Mouse (Mus musculus) gastrocnemius, postnatal 4 days (tissue): ENCODE measurements around the gene Gm20604. TPM values are rescaled to one million over a fixed set of nuclear protein-coding genes. Genes with fewer than 3 reads are reported as not detected.

Experiments used
- DNase-seq, 2 experiments: peaks; one replicate each; pipeline ENCODE4 v3.0.0; 2021 to 2022; ENCODE audit warnings: low spot score in 2 of 2, mixed read lengths in 2 of 2
- total RNA-seq, 2 experiments: library from RNA; stranded (reverse); gene quantifications; 2 replicates each; pipeline ENCODE4 v1.2.3; 2021

Gene Gm20604
- total RNA-seq, 2 experiments from 2014 or later: 4.7 to 5.4 TPM

- DNase-seq: peak; percentile 71 to 87
These were observed 14.6 kb downstream of the Gm20604 start, which contains the start of the genes Moap1 and Tmem251 for GRCm38 (mm10) chr12:102743589-102744574. Moap1 (minus strand) TSS chr12:102743661. Tmem251 (plus strand) TSS chr12:102743762.

- DNase-seq: no peak
These were observed 15.4 kb downstream of the Gm20604 start for GRCm38 (mm10) chr12:102743036-102743588.

- DNase-seq: no peak
These were observed 16.4 kb downstream of the Gm20604 start for GRCm38 (mm10) chr12:102742056-102742455.

- DNase-seq: no peak
These were observed 18.2 kb downstream of the Gm20604 start for GRCm38 (mm10) chr12:102740285-102740684.

GRCm38 (mm10) chr12:102739096-102739495 lies 19.4 kb downstream of the Gm20604 start:
- DNase-seq: no peak

GRCm38 (mm10) chr12:102733381-102733780 lies 25.1 kb downstream of the Gm20604 start:
- DNase-seq: peak in 1 of 2 experiments; percentile 63

- DNase-seq: no peak
These were observed 27.5 kb downstream of the Gm20604 start for GRCm38 (mm10) chr12:102730798-102731619.

- DNase-seq: peak in 1 of 2 experiments; percentile 46
These were observed 28.3 kb downstream of the Gm20604 start for GRCm38 (mm10) chr12:102729855-102730797.

GRCm38 (mm10) chr12:102725761-102726175 lies 32.7 kb downstream of the Gm20604 start:
- no peak for DNase-seq

- no peak for DNase-seq
These were observed 33.3 kb downstream of the Gm20604 start for GRCm38 (mm10) chr12:102725146-102725545.

- DNase-seq: no peak
These were observed 34.6 kb downstream of the Gm20604 start for GRCm38 (mm10) chr12:102723861-102724260.

- no peak for DNase-seq
These were observed 35.5 kb downstream of the Gm20604 start for GRCm38 (mm10) chr12:102722966-102723365.

- no peak for DNase-seq
These were observed 36.0 kb downstream of the Gm20604 start for GRCm38 (mm10) chr12:102722451-102722850.

GRCm38 (mm10) chr12:102719552-102720315 lies 38.7 kb downstream of the Gm20604 start:
- DNase-seq: no peak

- DNase-seq: no peak
These were observed 43.6 kb downstream of the Gm20604 start for GRCm38 (mm10) chr12:102714654-102715395.

GRCm38 (mm10) chr12:102714116-102714515 lies 44.4 kb downstream of the Gm20604 start:
- no peak for DNase-seq

- no peak for DNase-seq
These were observed 45.2 kb downstream of the Gm20604 start for GRCm38 (mm10) chr12:102713153-102713865.

GRCm38 (mm10) chr12:102710851-102711375 lies 47.6 kb downstream of the Gm20604 start:
- no peak for DNase-seq
